Mouse (Mus musculus) liver, embryonic 12.5 days (tissue): ENCODE measurements around the gene Tnnt1. TPM values are rescaled to one million over a fixed set of nuclear protein-coding genes. Genes with fewer than 3 reads are reported as not detected.

ENCODE experiments used
- ATAC-seq: fragments of 200-750 bp; cut with Nextera tagmentation; 2 replicates; pipeline ENCODE4 v1.8.0; 2017; ENCODE audit warnings: moderate number of reproducible peaks, mild to moderate bottlenecking, moderate library complexity
- H3K27ac ChIP-seq: fragments of 300-500 bp; sonication (generic); 2 replicates; pipeline ENCODE4 v1.5.1; 2016; ENCODE audit warnings: mild to moderate bottlenecking
- H3K27me3 ChIP-seq: fragments of 300-500 bp; sonication (generic); replicated peaks from 2 replicates; pipeline ENCODE4 v1.6.1; 2016; ENCODE audit warnings: mild to moderate bottlenecking, moderate library complexity
- H3K36me3 ChIP-seq: fragments of 300-500 bp; sonication (generic); 2 replicates; pipeline ENCODE4 v1.6.1; 2016; ENCODE audit warnings: mild to moderate bottlenecking, moderate library complexity
- H3K4me1 ChIP-seq: fragments of 300-500 bp; sonication (generic); 2 replicates; pipeline ENCODE4 v1.6.1; 2016
- H3K4me2 ChIP-seq: fragments of 300-500 bp; sonication (generic); 2 replicates; pipeline ENCODE4 v1.6.1; 2016; ENCODE audit warnings: mild to moderate bottlenecking, moderate library complexity
- H3K4me3 ChIP-seq: fragments of 300-500 bp; sonication (generic); 2 replicates; pipeline ENCODE4 v1.5.1; 2016; ENCODE audit warnings: mild to moderate bottlenecking, moderate library complexity
- H3K9ac ChIP-seq: fragments of 300-500 bp; sonication (generic); 2 replicates; pipeline ENCODE4 v1.6.1; 2016; ENCODE audit warnings: mild to moderate bottlenecking, moderate library complexity
- H3K9me3 ChIP-seq: fragments of 300-500 bp; sonication (generic); replicated peaks from 2 replicates; pipeline ENCODE4 v1.6.1; 2016; ENCODE audit warnings: mild to moderate bottlenecking, moderate library complexity
- WGBS: fragments of 180-500 bp; shearing (Covaris S2); methylation state at CpG from one replicate; pipeline ENCODE4 v1.1.7; 2016; ENCODE audit not compliant: insufficient replicate concordance; 5-methylcytosine and 5-hydroxymethylcytosine counted together
- polyA plus RNA-seq: library from polyadenylated mRNA; unstranded; fragments of >200 nt; fragmentation: Nextera tagmentation; extraction: Ambion mirVana; gene quantifications from 2 replicates; pipeline ENCODE4 v1.2.1, GENCODE M21; 2016

The Tnnt1 gene
- polyA plus RNA-seq, 1 experiment from 2014 or later, result 13.7 TPM

- Histone ChIP-seq H3K27me3 (no peaks in the 10 kb centered on the region), H3K9me3 (no peaks in the 10 kb centered on the region), H3K4me1 (peaks cover 74% of the 10 kb centered on the region), H3K4me3 (peak overlapping the region; percentile 93), H3K36me3 (peaks cover 16% of the 10 kb centered on the region), H3K4me2 (peak overlapping the region; percentile 77), H3K27ac (peak overlapping the region; percentile 91), H3K9ac (peak overlapping the region; percentile 95)
- peak; percentile 4; the same call in 1 of the 2 replicates for ATAC-seq
- 6% methylated on average over 14 of the region's 14 CpGs for WGBS
These were observed 13.6 kb downstream of the Tnnt1 start for GRCm38 (mm10) chr7:4502421-4503090.

GRCm38 (mm10) chr7:4501558-4502397, 14.4 kb downstream of the Tnnt1 start, which contains the start of gene Ppp1r12c:
Gene Ppp1r12c (minus strand): TSS chr7:4501680.
- peaks cover 73% of the 10 kb centered on the region for H3K4me1 ChIP-seq
- peak within 1 kb of the TSS; percentile 91 for H3K27ac ChIP-seq
- H3K36me3 ChIP-seq, result peaks cover 24% of the 10 kb centered on the region
- H3K9me3 ChIP-seq, result no peaks in the 10 kb centered on the region
- peak within 1 kb of the TSS; percentile 93 for H3K4me3 ChIP-seq
- peak within 1 kb of the TSS; percentile 77 for H3K4me2 ChIP-seq
- no peaks in the 10 kb centered on the region for H3K27me3 ChIP-seq
- WGBS, result under 1% methylated on average over 62 of the region's 62 CpGs
- peak within 1 kb of the TSS; percentile 95 for H3K9ac ChIP-seq
- peak; percentile 89 for ATAC-seq

DNA sequence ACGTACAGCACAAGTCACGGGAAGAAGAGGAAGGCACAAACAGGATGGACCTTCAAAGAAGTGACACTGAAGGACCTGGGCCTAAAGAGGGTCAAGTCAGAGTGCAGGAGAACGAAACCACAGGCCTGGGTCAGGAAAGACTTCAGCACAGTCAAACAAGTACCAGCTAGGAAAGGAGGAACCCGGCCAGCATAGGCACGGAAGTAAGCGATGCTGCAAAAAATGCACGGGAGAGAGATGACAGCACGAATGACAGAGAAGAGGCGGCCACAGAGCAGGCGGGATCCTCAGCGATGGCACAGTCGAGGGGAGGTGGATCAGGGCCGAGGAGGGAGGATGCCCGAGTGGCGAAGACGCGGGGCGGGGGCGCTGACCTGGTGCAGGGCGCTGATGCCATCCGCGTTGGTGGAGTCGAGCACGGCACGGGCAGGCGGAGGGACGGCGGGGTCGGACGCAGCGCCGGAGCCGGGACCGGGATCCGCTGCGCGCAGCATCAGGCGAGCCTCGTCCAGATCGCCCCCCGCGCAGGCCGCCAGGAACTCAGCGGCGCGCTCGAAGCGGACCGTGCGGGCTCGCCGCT, 15.2 kb downstream of the Tnnt1 start:
- 0% methylated on average over 49 of the region's 52 CpGs for WGBS
- H3K4me1 ChIP-seq, result peaks cover 70% of the 10 kb centered on the region
- peak; percentile 65 for ATAC-seq

GRCm38 (mm10) chr7:4499034-4499433, 17.1 kb downstream of the Tnnt1 start:
- Histone ChIP-seq H3K27ac (no peak overlapping the region), H3K4me1 (peaks cover 69% of the 10 kb centered on the region), H3K4me2 (peak overlapping the region; percentile 77), H3K9me3 (no peaks in the 10 kb centered on the region), H3K27me3 (no peaks in the 10 kb centered on the region), H3K4me3 (no peak overlapping the region), H3K36me3 (peaks cover 51% of the 10 kb centered on the region), H3K9ac (peak overlapping the region; percentile 95)
- WGBS, result 87% methylated on average over 4 of the region's 4 CpGs
- no peak for ATAC-seq

More for the DNA sequence above, 15.2 kb downstream of the Tnnt1 start:
- peak overlapping the region; percentile 95 for H3K9ac ChIP-seq
- no peaks in the 10 kb centered on the region for H3K27me3 ChIP-seq
- peaks cover 32% of the 10 kb centered on the region for H3K36me3 ChIP-seq
- H3K4me3 ChIP-seq, result peak overlapping the region; percentile 93
- H3K4me2 ChIP-seq, result peak overlapping the region; percentile 77
- peak overlapping the region; percentile 91 for H3K27ac ChIP-seq
- H3K9me3 ChIP-seq, result no peaks in the 10 kb centered on the region

GRCm38 (mm10) chr7:4498251-4498650, 17.9 kb downstream of the Tnnt1 start:
- H3K9ac ChIP-seq, result peak overlapping the region; percentile 95; the same call in 1 of the 2 replicates
- no peak for ATAC-seq
- peaks cover 72% of the 10 kb centered on the region for H3K4me1 ChIP-seq
- WGBS, result 54% methylated on average over 9 of the region's 9 CpGs
- H3K4me2 ChIP-seq, result peak overlapping the region; percentile 77
- no peaks in the 10 kb centered on the region for H3K27me3 ChIP-seq
- H3K36me3 ChIP-seq, result peaks cover 59% of the 10 kb centered on the region
- no peaks in the 10 kb centered on the region for H3K9me3 ChIP-seq
- no peak overlapping the region for H3K27ac ChIP-seq
- no peak overlapping the region for H3K4me3 ChIP-seq

GRCm38 (mm10) chr7:4497271-4497903, 18.8 kb downstream of the Tnnt1 start:
- H3K27ac ChIP-seq, result no peak overlapping the region
- no peak overlapping the region for H3K9ac ChIP-seq
- no peaks in the 10 kb centered on the region for H3K9me3 ChIP-seq
- no peak overlapping the region for H3K4me2 ChIP-seq
- H3K27me3 ChIP-seq, result no peaks in the 10 kb centered on the region
- H3K4me1 ChIP-seq, result peaks cover 72% of the 10 kb centered on the region
- no peak overlapping the region for H3K4me3 ChIP-seq
- ATAC-seq, result no peak
- WGBS, result 86% methylated on average over 9 of the region's 9 CpGs
- peaks cover 68% of the 10 kb centered on the region for H3K36me3 ChIP-seq

DNA sequence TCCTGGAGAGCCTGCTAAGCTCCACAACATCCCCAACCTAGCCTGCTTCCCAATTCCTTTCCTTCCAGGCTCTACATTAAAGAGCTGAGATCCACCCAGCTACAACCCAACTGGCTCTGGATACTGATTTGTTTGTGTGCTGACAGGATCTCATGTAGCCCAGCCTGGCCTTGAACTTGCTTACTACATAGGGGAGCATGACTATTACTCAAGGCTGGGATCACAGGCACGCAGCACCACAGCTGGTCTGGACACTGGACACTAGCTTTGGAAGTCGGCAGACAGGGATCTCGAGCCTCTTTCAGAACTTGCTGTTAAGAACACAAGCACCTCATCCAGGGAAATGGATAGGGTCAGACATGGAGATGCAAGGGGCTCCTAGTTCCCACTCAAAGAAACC, 19.7 kb downstream of the Tnnt1 start:
- no peak for ATAC-seq
- no peaks in the 10 kb centered on the region for H3K9me3 ChIP-seq
- H3K4me2 ChIP-seq, result no peak overlapping the region
- 86% methylated on average over 3 of the region's 3 CpGs for WGBS
- H3K27me3 ChIP-seq, result no peaks in the 10 kb centered on the region
- peaks cover 80% of the 10 kb centered on the region for H3K4me1 ChIP-seq
- H3K36me3 ChIP-seq, result peaks cover 77% of the 10 kb centered on the region
- H3K9ac ChIP-seq, result no peak overlapping the region
- H3K27ac ChIP-seq, result no peak overlapping the region
- H3K4me3 ChIP-seq, result no peak overlapping the region

DNA sequence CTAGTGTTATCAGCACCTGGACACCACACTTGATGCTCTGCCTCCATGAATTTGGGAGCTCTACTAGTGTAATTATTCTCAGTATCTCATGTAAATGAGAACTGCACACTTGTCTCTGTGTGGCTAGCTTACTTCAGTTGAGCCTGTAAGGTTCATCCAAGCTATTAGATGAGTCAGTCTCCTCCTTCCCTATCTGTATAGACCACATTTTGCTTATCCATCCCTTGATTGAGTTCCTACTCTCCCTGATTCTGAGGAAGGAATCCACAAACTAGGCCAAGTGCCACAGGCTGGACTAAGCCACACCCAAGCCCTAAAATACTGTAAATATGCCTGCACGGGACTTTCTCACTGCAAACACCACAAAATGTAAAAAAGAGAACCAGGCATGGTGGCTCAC, 22.2 kb downstream of the Tnnt1 start:
- peaks cover 76% of the 10 kb centered on the region for H3K4me1 ChIP-seq
- peak; percentile 63 for ATAC-seq

DNA sequence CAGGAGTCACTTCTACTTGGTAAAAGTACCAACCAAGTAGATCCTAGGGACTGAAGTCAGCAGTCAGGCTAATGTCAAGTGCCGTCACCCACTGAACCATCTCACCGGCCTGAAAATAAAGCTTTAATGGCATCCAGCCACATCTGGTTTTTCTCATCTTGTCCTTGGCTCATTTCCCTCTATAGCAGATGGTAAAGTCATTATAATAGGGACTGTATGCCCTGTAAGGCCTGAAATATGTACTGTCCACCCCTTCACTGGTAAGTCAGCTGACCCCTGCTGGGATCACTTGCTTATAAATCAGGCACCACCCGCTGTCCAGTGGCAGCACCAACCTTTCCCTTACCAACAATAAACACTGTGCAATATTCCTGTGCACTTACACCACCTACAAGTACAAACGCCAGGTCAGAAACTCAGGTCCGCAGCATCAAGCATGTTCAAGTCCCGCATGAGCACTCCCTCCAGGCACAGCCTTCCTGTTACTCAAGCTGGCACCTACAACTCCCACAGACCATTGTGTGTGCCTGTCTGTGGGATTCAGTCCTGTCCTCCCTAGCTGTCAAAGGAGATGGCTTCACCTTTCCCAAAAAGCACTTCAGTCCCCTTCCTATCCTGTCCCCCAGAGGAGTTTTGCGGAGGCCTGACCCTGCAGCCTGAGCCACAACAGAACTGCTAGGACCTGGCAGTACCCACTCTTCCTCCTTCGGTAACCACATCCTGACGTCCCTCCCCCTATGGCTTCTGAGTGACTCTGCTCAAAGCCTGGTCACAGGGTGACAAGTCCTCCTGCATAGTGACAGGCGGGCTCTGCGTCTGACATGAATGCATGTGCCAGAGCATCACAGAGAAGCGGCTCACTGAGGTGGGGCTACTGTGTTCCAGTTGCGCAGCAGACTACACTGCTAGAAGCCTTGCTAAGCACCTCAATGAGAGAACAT, 23.6 kb downstream of the Tnnt1 start:
- no peaks in the 10 kb centered on the region for H3K9me3 ChIP-seq
- H3K36me3 ChIP-seq, result peaks cover 97% of the 10 kb centered on the region
- 69% methylated on average over 13 of the region's 13 CpGs for WGBS
- H3K9ac ChIP-seq, result no peak overlapping the region
- no peak overlapping the region for H3K4me2 ChIP-seq
- no peaks in the 10 kb centered on the region for H3K27me3 ChIP-seq
- peak overlapping the region; percentile 8; the same call in 1 of the 2 replicates for H3K27ac ChIP-seq
- H3K4me3 ChIP-seq, result no peak overlapping the region
- ATAC-seq, result peak; percentile 26; the same call in 1 of the 2 replicates
- H3K4me1 ChIP-seq, result peaks cover 63% of the 10 kb centered on the region

More for the DNA sequence above, 22.2 kb downstream of the Tnnt1 start:
- Histone ChIP-seq H3K9me3 (no peaks in the 10 kb centered on the region), H3K27me3 (no peaks in the 10 kb centered on the region), H3K36me3 (peaks cover 91% of the 10 kb centered on the region), H3K9ac (peak overlapping the region; percentile 12; the same call in 1 of the 2 replicates), H3K4me3 (no peak overlapping the region), H3K27ac (0 out of 2 replicates have a peak overlapping the region, but pooled peaks have one; percentile 17), H3K4me2 (0 out of 2 replicates have a peak overlapping the region, but pooled peaks have one; percentile 2)
- WGBS, result 19% methylated on average over 1 of the region's 1 CpGs

DNA sequence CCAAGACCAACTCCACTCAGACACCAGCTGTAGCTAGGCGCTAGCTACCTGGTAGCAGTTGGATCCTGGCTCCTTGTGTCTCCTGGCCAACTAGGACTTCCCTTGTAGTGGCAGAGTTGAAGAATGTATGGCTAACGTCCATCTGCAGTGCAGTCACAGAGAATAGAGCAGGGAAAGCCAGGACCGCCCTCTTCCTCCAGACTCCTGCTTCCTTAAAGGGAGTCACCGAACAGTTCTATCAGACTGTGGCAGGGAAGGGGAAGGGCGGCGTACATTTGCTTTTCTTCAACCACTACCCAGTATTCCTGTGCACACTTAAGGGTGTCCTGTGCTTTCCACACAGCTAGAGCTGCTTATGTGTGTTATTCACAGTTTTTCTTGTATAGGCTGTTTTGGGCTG, 24.9 kb downstream of the Tnnt1 start:
- peaks cover 97% of the 10 kb centered on the region for H3K36me3 ChIP-seq
- 57% methylated on average over 6 of the region's 6 CpGs for WGBS
- no peaks in the 10 kb centered on the region for H3K27me3 ChIP-seq
- H3K27ac ChIP-seq, result 0 out of 2 replicates have a peak overlapping the region, but pooled peaks have one; percentile 29
- no peak for ATAC-seq
- H3K9ac ChIP-seq, result no peak overlapping the region
- H3K4me1 ChIP-seq, result peaks cover 57% of the 10 kb centered on the region
- H3K4me3 ChIP-seq, result no peak overlapping the region
- H3K9me3 ChIP-seq, result no peaks in the 10 kb centered on the region
- H3K4me2 ChIP-seq, result no peak overlapping the region
